ENCODE assay signal across 9 mouse cellular contexts in genomic region chr11:118443201-118443970, GRCm38 (mm10). TPM values are rescaled to one million over a fixed set of nuclear protein-coding genes. Genes with fewer than 3 reads are reported as not detected.
DNase-seq lines count a peak whose midpoint lies in the region; ATAC-seq and TF ChIP-seq lines count a peak whose summit lies in the region.
"Had no signal": no experiment of that assay in that cellular context is flagged by ENCODE, and none has a peak within 500 bp of the region (broad histone marks: within the 10 kb centered on the region; RNA-seq: fewer than 3 reads in every experiment).

No protein-coding gene starts in this region.

- peak; percentile 71 to 73 (median 72) for TF ChIP-seq CTCF in MEL (IDR thresholded peaks at IDR 0.05 in 2 of 3, conservative IDR thresholded peaks at IDR 0.05 in 1 of 3; ENCODE audit: control insufficient read depth in 1 of 3, insufficient read depth in 1 of 3, low read depth in 2 of 3, low read length in 3 of 3, poor library complexity in 1 of 3, severe bottlenecking in 1 of 3)
- TF ChIP-seq CTCF in cortical plate, adult 2 months (IDR thresholded peaks at IDR 0.05; ENCODE audit: extremely low read depth, insufficient read depth, low read length), result peak; percentile 77

- H3K4me3 ChIP-seq in hindbrain, embryonic 10.5 days, result no peak overlapping the region
- H3K4me3 ChIP-seq in hindbrain, embryonic 13.5 days, result no peak overlapping the region
- no peak overlapping the region for H3K4me3 ChIP-seq in MEL (ENCODE audit: control insufficient read depth in 1 of 2, insufficient read depth in 1 of 2, low read depth in 2 of 2, low read length in 2 of 2)
- no peak overlapping the region for H3K4me3 ChIP-seq in cortical plate, adult 2 months (ENCODE audit: insufficient read depth, low read length)
- no peak overlapping the region for H3K4me3 ChIP-seq in limb, embryonic 10.5 days
- H3K4me3 ChIP-seq: megakaryocyte, embryonic 14.5 days had no signal

- H3K27ac ChIP-seq in hindbrain, embryonic 10.5 days, result no peak overlapping the region
- no peak overlapping the region for H3K27ac ChIP-seq in hindbrain, embryonic 13.5 days
- no peak overlapping the region for H3K27ac ChIP-seq in MEL (ENCODE audit: control insufficient read depth, low read depth, low read length)
- no peak overlapping the region for H3K27ac ChIP-seq in cortical plate, adult 2 months (ENCODE audit: insufficient read depth, low read length)
- H3K27ac ChIP-seq in limb, embryonic 10.5 days, result 0 out of 2 replicates have a peak overlapping the region, but pooled peaks have one; percentile 32

- H3K9ac ChIP-seq in hindbrain, embryonic 13.5 days, result no peak overlapping the region
- no peak overlapping the region for H3K9ac ChIP-seq in MEL (ENCODE audit: control insufficient read depth, low read depth, low read length, poor library complexity, severe bottlenecking)

- peak; percentile 76 for DNase-seq in hindbrain, embryonic 10.5 days (ENCODE audit: low spot score)
- peak; percentile 68 for DNase-seq in MEL (ENCODE audit: low read depth, low spot score)
- DNase-seq in limb, embryonic 10.5 days (ENCODE audit: low spot score), result peak; percentile 93
- DNase-seq in naive thymus-derived CD4-positive, alpha-beta T cell, adult 2 months (ENCODE audit: low read depth), result peak; percentile 81
- peak; percentile 73 for DNase-seq in urinary bladder, adult 2 months (ENCODE audit: low spot score)

- no peaks in the 10 kb centered on the region for H3K9me3 ChIP-seq in hindbrain, embryonic 10.5 days
- no peaks in the 10 kb centered on the region for H3K9me3 ChIP-seq in hindbrain, embryonic 13.5 days
- no peaks in the 10 kb centered on the region for H3K9me3 ChIP-seq in MEL (replicated peaks; ENCODE audit: insufficient read depth, low read length)
- H3K9me3 ChIP-seq in limb, embryonic 10.5 days (replicated peaks), result no peaks in the 10 kb centered on the region
- H3K9me3 ChIP-seq: megakaryocyte, embryonic 14.5 days had no signal

- peaks cover 18% of the 10 kb centered on the region for H3K4me1 ChIP-seq in hindbrain, embryonic 10.5 days (replicated peaks)
- H3K4me1 ChIP-seq in hindbrain, embryonic 13.5 days (replicated peaks), result peaks cover 24% of the 10 kb centered on the region
- H3K4me1 ChIP-seq in MEL (ENCODE audit: control insufficient read depth in 1 of 2, insufficient read depth in 2 of 2, low read length in 2 of 2), result no peaks in the 10 kb centered on the region
- peaks cover 1% of the 10 kb centered on the region; the same call in 1 of the 2 replicates for H3K4me1 ChIP-seq in cortical plate, adult 2 months (ENCODE audit: control insufficient read depth, insufficient read depth, low read length)
- peaks cover 36% of the 10 kb centered on the region for H3K4me1 ChIP-seq in limb, embryonic 10.5 days

- no peaks in the 10 kb centered on the region for H3K36me3 ChIP-seq in hindbrain, embryonic 10.5 days
- no peaks in the 10 kb centered on the region for H3K36me3 ChIP-seq in hindbrain, embryonic 13.5 days
- H3K36me3 ChIP-seq in MEL (ENCODE audit: control insufficient read depth in 1 of 2, insufficient read depth in 2 of 2, low read length in 2 of 2), result no peaks in the 10 kb centered on the region
- H3K36me3 ChIP-seq in limb, embryonic 10.5 days, result no peaks in the 10 kb centered on the region

- TF ChIP-seq POLR2A in MEL (IDR thresholded peaks at IDR 0.05; ENCODE audit: control insufficient read depth in 1 of 2, insufficient read depth in 1 of 2, low read depth in 1 of 2, low read length in 2 of 2, poor library complexity in 1 of 2), result no peak
- no peak for TF ChIP-seq POLR2A in cortical plate, adult 2 months (IDR thresholded peaks at IDR 0.05; ENCODE audit: extremely low read depth, insufficient read depth, low read length)

- no peak for ATAC-seq in hindbrain, embryonic 13.5 days (ENCODE audit: low FRiP score)
- peak; percentile 47 to 51; a peak in 2 of 4 replicates for ATAC-seq in hematopoietic stem cell, adult 5-6 weeks (replicated peaks in 1 of 2; ENCODE audit: insufficient read depth in 1 of 2, low FRiP score in 2 of 2, low TSS enrichment in 1 of 2, low read depth in 1 of 2, poor library complexity in 2 of 2, severe bottlenecking in 2 of 2)

- no peaks in the 10 kb centered on the region for H3K79me2 ChIP-seq in MEL (ENCODE audit: control insufficient read depth, insufficient read depth, low read length, poor library complexity)

- peak; percentile 64 for TF ChIP-seq RAD21 in MEL (IDR thresholded peaks at IDR 0.05; ENCODE audit: low read depth, low read length)

- WGBS in hindbrain, embryonic 10.5 days, result 33% methylated on average over 11 of the region's 11 CpGs
- WGBS in hindbrain, embryonic 13.5 days, result 33% methylated on average over 11 of the region's 11 CpGs
- 35% methylated on average over 11 of the region's 11 CpGs for WGBS in limb, embryonic 10.5 days

- no peak overlapping the region for H3K4me2 ChIP-seq in hindbrain, embryonic 13.5 days

- TF ChIP-seq EP300 in MEL (IDR thresholded peaks at IDR 0.05; ENCODE audit: low read depth in 1 of 2, low read length in 2 of 2), result no peak

- H3K27me3 ChIP-seq in hindbrain, embryonic 10.5 days (ENCODE audit: insufficient read depth, poor library complexity, severe bottlenecking), result peaks cover 24% of the 10 kb centered on the region
- peaks cover 19% of the 10 kb centered on the region for H3K27me3 ChIP-seq in hindbrain, embryonic 13.5 days
- peaks cover 2 to 5% of the 10 kb centered on the region in 2 experiments; a peak in 3 of 4 replicates for H3K27me3 ChIP-seq in MEL (ENCODE audit: control insufficient read depth in 1 of 2, insufficient read depth in 2 of 2, low read length in 2 of 2)
- H3K27me3 ChIP-seq in limb, embryonic 10.5 days (ENCODE audit: low read depth, poor library complexity, severe bottlenecking), result peaks cover 4% of the 10 kb centered on the region; the same call in 1 of the 2 replicates

TF ChIP-seq in MEL, 35 proteins besides CTCF, POLR2A, EP300 and RAD21:
- TF ChIP-seq MYB (IDR thresholded peaks at IDR 0.05; ENCODE audit: low read depth, low read length) (no peak), SMC3 (IDR thresholded peaks at IDR 0.05; ENCODE audit: low read depth, low read length) (peak; percentile 86), TAL1 (IDR thresholded peaks at IDR 0.05; ENCODE audit: low read length) (no peak), ZC3H11A (IDR thresholded peaks at IDR 0.05; ENCODE audit: low read depth, low read length) (peak; percentile 61)

RNA-seq across cellular contexts. Expression of gene C1qtnf1, which starts 15.4 kb away (rescaled TPM):
- polyA plus RNA-seq in hindbrain, embryonic 10.5 days (2016; fragmentation: Nextera tagmentation; extraction: Ambion mirVana), result 1.8 and 2.0 TPM in 2 replicates
- polyA plus RNA-seq in hindbrain, embryonic 13.5 days (2015; fragmentation: Nextera tagmentation; extraction: Ambion mirVana), result 2.8 and 3.4 TPM in 2 replicates
- total RNA-seq in MEL (2012; rRNA removed), result 0.07 and 0.27 TPM in 2 replicates
- polyA plus RNA-seq in MEL (2012; ENCODE audit: insufficient read depth in 1 of 2, insufficient read length in 2 of 2, low read depth in 1 of 2, low replicate concordance in 2 of 2, missing spikeins in 1 of 2), result under 1 TPM in 1 of 2 experiments, not detected in 1; 0.72 TPM
- 3.0 and 3.4 TPM in 2 replicates for polyA plus RNA-seq in cortical plate, adult 2 months (2012; rRNA removed)
- not detected in 2 replicates for total RNA-seq in hematopoietic stem cell, adult 5-6 weeks (2017)
- 1.9 and 3.1 TPM in 2 replicates for polyA plus RNA-seq in limb, embryonic 10.5 days (2016; fragmentation: Nextera tagmentation; extraction: Ambion mirVana)
- 31.7 and 38.1 TPM in 2 replicates for polyA plus RNA-seq in urinary bladder, adult 2 months (2012; rRNA removed)

RNA-seq across cellular contexts. Expression of gene Cant1, which starts 24.5 kb away (rescaled TPM):
- polyA plus RNA-seq in hindbrain, embryonic 10.5 days (2016; fragmentation: Nextera tagmentation; extraction: Ambion mirVana), result 23.7 and 31.1 TPM in 2 replicates
- polyA plus RNA-seq in hindbrain, embryonic 13.5 days (2015; fragmentation: Nextera tagmentation; extraction: Ambion mirVana), result 24.4 and 24.9 TPM in 2 replicates
- total RNA-seq in MEL (2012; rRNA removed), result 25.8 and 26.0 TPM in 2 replicates
- polyA plus RNA-seq in MEL (2012; ENCODE audit: insufficient read depth in 1 of 2, insufficient read length in 2 of 2, low read depth in 1 of 2, low replicate concordance in 2 of 2, missing spikeins in 1 of 2), result 100 to 1,000 TPM in 1 of 2 experiments, 10 to 100 TPM in 1; 34.4 to 145 TPM
- polyA plus RNA-seq in cortical plate, adult 2 months (2012; rRNA removed), result 36.9 and 39.0 TPM in 2 replicates
- total RNA-seq in hematopoietic stem cell, adult 5-6 weeks (2017), result 19.4 and 22.5 TPM in 2 replicates
- polyA plus RNA-seq in limb, embryonic 10.5 days (2016; fragmentation: Nextera tagmentation; extraction: Ambion mirVana), result 24.1 and 25.9 TPM in 2 replicates
- polyA plus RNA-seq in urinary bladder, adult 2 months (2012; rRNA removed), result 38.2 and 41.2 TPM in 2 replicates

RNA-seq across cellular contexts. Expression of gene Engase, which starts 33.2 kb away (rescaled TPM):
- polyA plus RNA-seq in hindbrain, embryonic 10.5 days (2016; fragmentation: Nextera tagmentation; extraction: Ambion mirVana), result 8.7 and 8.9 TPM in 2 replicates
- polyA plus RNA-seq in hindbrain, embryonic 13.5 days (2015; fragmentation: Nextera tagmentation; extraction: Ambion mirVana), result 7.0 and 7.1 TPM in 2 replicates
- 15.3 and 19.7 TPM in 2 replicates for total RNA-seq in MEL (2012; rRNA removed)
- 10 to 100 TPM in 1 of 2 experiments, not detected in 1; 23.5 TPM for polyA plus RNA-seq in MEL (2012; ENCODE audit: insufficient read depth in 1 of 2, insufficient read length in 2 of 2, low read depth in 1 of 2, low replicate concordance in 2 of 2, missing spikeins in 1 of 2)
- polyA plus RNA-seq in cortical plate, adult 2 months (2012; rRNA removed), result 10.3 and 12.0 TPM in 2 replicates
- total RNA-seq in hematopoietic stem cell, adult 5-6 weeks (2017), result 5.9 and 6.7 TPM in 2 replicates
- polyA plus RNA-seq in limb, embryonic 10.5 days (2016; fragmentation: Nextera tagmentation; extraction: Ambion mirVana), result 7.1 and 8.8 TPM in 2 replicates
- 14.0 and 15.4 TPM in 2 replicates for polyA plus RNA-seq in urinary bladder, adult 2 months (2012; rRNA removed)

RNA-seq across cellular contexts. Expression of gene Lgals3bp, which starts 41.5 kb away (rescaled TPM):
- polyA plus RNA-seq in hindbrain, embryonic 10.5 days (2016; fragmentation: Nextera tagmentation; extraction: Ambion mirVana), result 1.8 and 2.0 TPM in 2 replicates
- 2.9 and 4.8 TPM in 2 replicates for polyA plus RNA-seq in hindbrain, embryonic 13.5 days (2015; fragmentation: Nextera tagmentation; extraction: Ambion mirVana)
- total RNA-seq in MEL (2012; rRNA removed), result 1.4 and 3.0 TPM in 2 replicates
- polyA plus RNA-seq in MEL (2012; ENCODE audit: insufficient read depth in 1 of 2, insufficient read length in 2 of 2, low read depth in 1 of 2, low replicate concordance in 2 of 2, missing spikeins in 1 of 2), result 10 to 100 TPM in 1 of 2 experiments, not detected in 1; 18.3 TPM
- polyA plus RNA-seq in cortical plate, adult 2 months (2012; rRNA removed), result 29.1 and 37.5 TPM in 2 replicates
- total RNA-seq in hematopoietic stem cell, adult 5-6 weeks (2017), result 133 and 164 TPM in 2 replicates
- 2.7 and 3.4 TPM in 2 replicates for polyA plus RNA-seq in limb, embryonic 10.5 days (2016; fragmentation: Nextera tagmentation; extraction: Ambion mirVana)
- 154 and 187 TPM in 2 replicates for polyA plus RNA-seq in urinary bladder, adult 2 months (2012; rRNA removed)
